Mouse (Mus musculus) midbrain, embryonic 16.5 days (tissue): ENCODE measurements at regions not wholly inside any gene's neighbourhood (a gene's known extent, or its start where the extent isn't known, plus 50 kb on each side); places are given as distances from the start of the nearest gene placed in this dataset.

Experiments
- ATAC-seq: fragments of 200-750 bp; cut with Nextera tagmentation; 2 replicates; pipeline ENCODE4 v1.8.0; 2017; ENCODE audit warnings: moderate TSS enrichment
- H3K27ac ChIP-seq: fragments of 300-500 bp; sonication (generic); 2 replicates; pipeline ENCODE4 v1.5.1; 2014; ENCODE audit warnings: mild to moderate bottlenecking, low read length, mixed read lengths
- H3K27me3 ChIP-seq: fragments of 300-500 bp; sonication (generic); 2 replicates; pipeline ENCODE4 v1.6.1; 2014; ENCODE audit warnings: low read depth, low read length, mixed read lengths; ENCODE audit not compliant: control insufficient read depth, insufficient read depth
- H3K36me3 ChIP-seq: fragments of 300-500 bp; sonication (generic); 2 replicates; pipeline ENCODE4 v1.6.1; 2014; ENCODE audit warnings: mild to moderate bottlenecking, low read length, moderate library complexity, mixed read lengths; ENCODE audit not compliant: control insufficient read depth, insufficient read depth
- H3K4me1 ChIP-seq: fragments of 300-500 bp; sonication (generic); 2 replicates; pipeline ENCODE4 v1.6.1; 2014; ENCODE audit warnings: mild to moderate bottlenecking, low read length, mixed read lengths; ENCODE audit not compliant: control insufficient read depth, insufficient read depth
- H3K4me2 ChIP-seq: fragments of 300-500 bp; sonication (generic); 2 replicates; pipeline ENCODE4 v1.6.1; 2014; ENCODE audit warnings: mild to moderate bottlenecking, low read length, mixed read lengths
- H3K4me3 ChIP-seq: fragments of 300-500 bp; sonication (generic); 2 replicates; pipeline ENCODE4 v1.5.1; 2014; ENCODE audit warnings: low read depth, mild to moderate bottlenecking, low read length, moderate library complexity, mixed read lengths
- H3K9ac ChIP-seq: fragments of 300-500 bp; sonication (generic); 2 replicates; pipeline ENCODE4 v1.6.1; 2014; ENCODE audit warnings: low read depth, low read length, mixed read lengths
- H3K9me3 ChIP-seq: fragments of 300-500 bp; sonication (generic); replicated peaks from 2 replicates; pipeline ENCODE4 v1.6.1; 2014; ENCODE audit warnings: mild to moderate bottlenecking, low read length, mixed read lengths; ENCODE audit not compliant: control insufficient read depth, poor library complexity, severe bottlenecking
- WGBS: fragments of 180-500 bp; shearing (Covaris S2); extraction: QIAGEN DNeasy Blood & Tissue Kit; methylation state at CpG from one replicate; pipeline ENCODE4 v1.1.7; 2014; 5-methylcytosine and 5-hydroxymethylcytosine counted together

GRCm38 (mm10) chr8:10716161-10716560 lies 292.1 kb downstream of the Irs2 start:
- WGBS, result 85% methylated on average over 5 of the region's 5 CpGs
- no peaks in the 10 kb centered on the region for H3K4me1 ChIP-seq
- no peaks in the 10 kb centered on the region for H3K9me3 ChIP-seq
- no peaks in the 10 kb centered on the region for H3K36me3 ChIP-seq
- no peak overlapping the region for H3K27ac ChIP-seq
- H3K4me3 ChIP-seq, result no peak overlapping the region
- no peak overlapping the region for H3K9ac ChIP-seq
- no peaks in the 10 kb centered on the region for H3K27me3 ChIP-seq
- ATAC-seq, result no peak
- H3K4me2 ChIP-seq, result no peak overlapping the region

DNA sequence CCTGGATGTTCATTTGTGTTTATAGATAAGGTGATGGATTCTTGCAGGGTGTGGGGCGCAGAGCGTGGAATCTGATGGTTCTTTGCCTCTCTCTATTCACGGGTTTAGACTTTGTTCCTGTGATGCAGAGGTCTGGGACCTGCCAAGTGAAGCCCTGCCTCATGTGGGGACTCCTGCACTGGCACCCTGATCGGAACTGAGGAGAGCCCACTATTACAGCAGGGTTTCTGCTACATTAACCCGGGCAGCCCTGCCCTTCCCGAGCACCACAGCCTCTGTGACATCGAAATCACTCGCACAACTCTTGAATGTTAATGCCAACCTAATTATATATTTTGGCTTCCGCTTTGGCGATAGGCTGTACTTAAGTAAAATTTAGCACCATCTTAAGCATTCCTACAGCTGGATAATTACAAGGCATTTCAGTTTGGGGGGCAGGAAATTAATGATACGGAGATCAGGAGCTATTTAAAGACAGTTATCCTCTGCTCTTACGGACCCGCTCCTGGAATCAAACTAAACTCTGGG lies 294.7 kb downstream of the Irs2 start:
- Histone ChIP-seq H3K4me3 (no peak overlapping the region), H3K27me3 (no peaks in the 10 kb centered on the region), H3K9me3 (no peaks in the 10 kb centered on the region), H3K36me3 (no peaks in the 10 kb centered on the region), H3K4me2 (no peak overlapping the region), H3K27ac (no peak overlapping the region), H3K9ac (no peak overlapping the region), H3K4me1 (no peaks in the 10 kb centered on the region)
- 74% methylated on average over 13 of the region's 13 CpGs for whole genome bisulfite sequencing
- no peak for ATAC-seq

DNA sequence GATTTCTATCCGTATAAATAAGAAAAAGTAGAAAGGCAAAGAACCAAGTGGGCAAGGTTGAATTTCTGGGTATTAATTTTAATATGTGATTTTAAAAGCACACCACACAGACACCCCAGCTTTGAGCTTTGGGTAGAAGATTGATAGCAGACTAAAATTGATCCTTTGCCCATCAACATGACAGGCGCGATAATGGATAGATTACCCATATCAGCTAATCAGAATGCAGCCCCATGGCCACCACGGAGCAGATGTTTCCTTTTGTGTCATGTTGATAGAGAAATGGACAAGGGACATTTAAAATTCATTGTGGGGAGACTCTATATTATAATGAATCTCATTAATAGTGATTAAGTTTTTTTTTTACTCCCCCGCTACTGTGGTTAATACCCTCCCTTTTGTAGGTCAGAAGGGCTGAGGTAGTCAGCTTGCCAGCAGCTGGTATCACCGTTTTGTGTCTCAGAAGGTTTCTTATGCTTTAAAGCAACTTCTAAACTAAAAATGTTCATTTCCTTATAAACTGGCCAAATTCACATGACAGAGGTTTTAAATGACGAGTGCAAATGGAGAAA lies 296.1 kb downstream of the Irs2 start:
- Histone ChIP-seq H3K9ac (no peak overlapping the region), H3K4me3 (no peak overlapping the region), H3K9me3 (no peaks in the 10 kb centered on the region), H3K27ac (no peak overlapping the region), H3K4me1 (no peaks in the 10 kb centered on the region), H3K27me3 (no peaks in the 10 kb centered on the region), H3K36me3 (no peaks in the 10 kb centered on the region), H3K4me2 (no peak overlapping the region)
- WGBS, result 41% methylated on average over 7 of the region's 7 CpGs
- ATAC-seq, result no peak

DNA sequence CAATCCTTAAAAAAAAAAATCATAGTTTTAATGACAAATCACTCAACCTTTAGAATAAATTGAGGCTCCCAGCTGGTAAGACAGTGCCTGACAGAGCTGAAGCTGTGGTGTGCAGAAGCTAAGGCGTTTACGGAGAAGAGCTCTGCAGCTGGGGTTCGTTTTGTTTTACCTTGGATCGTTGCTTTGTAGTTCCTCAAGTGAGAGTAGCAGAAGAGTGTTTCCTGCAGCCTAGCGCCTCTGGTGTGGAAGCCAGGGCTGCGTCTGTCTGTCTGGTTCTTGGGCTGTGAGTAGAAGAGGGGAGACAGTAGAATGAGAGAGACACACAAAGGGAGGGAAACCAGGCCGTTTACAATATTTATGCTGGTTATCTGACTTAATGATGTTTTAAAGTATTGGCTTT lies 296.8 kb downstream of the Irs2 start:
- no peak overlapping the region for H3K9ac ChIP-seq
- no peaks in the 10 kb centered on the region for H3K9me3 ChIP-seq
- no peak overlapping the region for H3K27ac ChIP-seq
- 66% methylated on average over 7 of the region's 7 CpGs for WGBS
- H3K4me3 ChIP-seq, result no peak overlapping the region
- H3K4me2 ChIP-seq, result no peak overlapping the region
- no peaks in the 10 kb centered on the region for H3K36me3 ChIP-seq
- H3K27me3 ChIP-seq, result no peaks in the 10 kb centered on the region
- H3K4me1 ChIP-seq, result no peaks in the 10 kb centered on the region
- no peak for ATAC-seq

DNA sequence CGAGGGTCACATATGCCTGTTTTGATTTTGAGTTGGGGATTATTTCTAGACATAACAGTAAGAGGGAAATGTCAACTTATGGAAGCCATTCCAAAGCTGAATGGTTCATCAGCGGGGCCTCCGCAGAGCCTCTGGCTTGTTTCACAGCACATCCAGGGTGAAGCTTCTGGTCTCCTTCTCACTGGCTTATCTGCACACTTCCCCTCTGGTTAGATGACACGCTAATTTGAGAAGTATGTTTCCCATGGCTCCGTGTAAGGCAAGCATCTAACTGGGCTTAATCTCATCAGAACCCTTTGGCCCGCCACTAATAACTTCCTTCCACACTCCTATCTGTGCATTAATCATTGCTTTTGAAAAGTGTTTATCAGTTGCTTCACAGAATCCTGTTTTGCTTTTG lies 299.7 kb downstream of the Irs2 start:
- no peaks in the 10 kb centered on the region for H3K4me1 ChIP-seq
- H3K4me3 ChIP-seq, result no peak overlapping the region
- H3K36me3 ChIP-seq, result no peaks in the 10 kb centered on the region
- 79% methylated on average over 6 of the region's 6 CpGs for WGBS
- no peak overlapping the region for H3K9ac ChIP-seq
- H3K9me3 ChIP-seq, result no peaks in the 10 kb centered on the region
- ATAC-seq, result no peak
- no peak overlapping the region for H3K4me2 ChIP-seq
- no peaks in the 10 kb centered on the region for H3K27me3 ChIP-seq
- no peak overlapping the region for H3K27ac ChIP-seq

DNA sequence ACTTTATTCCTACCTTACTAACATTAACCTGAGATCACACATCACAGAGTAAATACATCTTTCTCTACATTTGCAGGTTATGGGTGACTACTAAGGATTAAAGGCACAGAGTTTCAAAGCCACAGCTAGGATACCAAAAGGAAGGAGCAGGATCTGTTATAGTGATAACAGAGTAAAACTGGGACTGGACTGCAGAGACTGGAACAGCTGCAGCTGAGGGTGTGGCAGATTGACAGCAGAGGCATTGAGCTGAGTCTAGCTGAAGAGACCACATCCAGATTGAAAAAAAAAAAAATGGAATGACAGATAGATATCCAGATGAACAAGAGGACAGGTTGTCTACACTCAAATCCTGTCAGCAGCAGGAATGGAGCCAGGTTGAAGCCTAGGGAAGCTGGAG lies 301.1 kb downstream of the Irs2 start:
- no peak overlapping the region for H3K9ac ChIP-seq
- H3K27me3 ChIP-seq, result no peaks in the 10 kb centered on the region
- no peak overlapping the region for H3K4me2 ChIP-seq
- H3K27ac ChIP-seq, result no peak overlapping the region
- H3K4me3 ChIP-seq, result no peak overlapping the region
- ATAC-seq, result no peak
- H3K9me3 ChIP-seq, result no peaks in the 10 kb centered on the region
- H3K4me1 ChIP-seq, result 0 out of 2 replicates have a peak, but pooled peaks cover 3% of the 10 kb centered on the region
- H3K36me3 ChIP-seq, result no peaks in the 10 kb centered on the region

GRCm38 (mm10) chr8:10705909-10706308 lies 302.3 kb downstream of the Irs2 start:
- Histone ChIP-seq H3K4me2 (no peak overlapping the region), H3K4me3 (no peak overlapping the region), H3K4me1 (peaks cover 8% of the 10 kb centered on the region; the same call in 1 of the 2 replicates), H3K27ac (no peak overlapping the region), H3K9ac (no peak overlapping the region), H3K9me3 (no peaks in the 10 kb centered on the region), H3K36me3 (no peaks in the 10 kb centered on the region), H3K27me3 (no peaks in the 10 kb centered on the region)
- WGBS, result 66% methylated on average over 7 of the region's 7 CpGs
- ATAC-seq, result no peak

DNA sequence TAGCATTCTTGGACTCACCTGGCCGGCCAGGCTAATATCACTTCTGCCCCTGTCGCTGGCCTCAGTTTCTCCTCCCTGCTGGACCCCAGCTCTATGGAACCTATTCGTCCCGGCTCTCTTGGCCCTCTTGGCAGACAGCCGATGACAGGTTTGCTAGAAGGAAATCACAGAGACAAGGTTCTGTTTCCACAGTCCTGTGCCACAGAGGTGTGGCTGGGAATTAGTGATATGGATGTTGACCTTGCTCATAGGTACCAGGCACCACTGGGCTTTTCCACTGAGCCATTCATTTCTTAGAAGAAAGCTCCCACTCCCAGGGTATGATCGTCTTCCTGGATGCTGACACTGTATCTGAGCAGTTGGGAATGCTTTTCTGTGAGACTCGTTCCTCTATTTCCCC lies 305.5 kb downstream of the Irs2 start:
- Histone ChIP-seq H3K27ac (no peak overlapping the region), H3K9me3 (no peaks in the 10 kb centered on the region), H3K4me1 (peaks cover 10% of the 10 kb centered on the region), H3K27me3 (no peaks in the 10 kb centered on the region), H3K4me3 (no peak overlapping the region), H3K4me2 (no peak overlapping the region), H3K36me3 (no peaks in the 10 kb centered on the region), H3K9ac (no peak overlapping the region)
- no peak for ATAC-seq
- WGBS, result 95% methylated on average over 7 of the region's 7 CpGs

DNA sequence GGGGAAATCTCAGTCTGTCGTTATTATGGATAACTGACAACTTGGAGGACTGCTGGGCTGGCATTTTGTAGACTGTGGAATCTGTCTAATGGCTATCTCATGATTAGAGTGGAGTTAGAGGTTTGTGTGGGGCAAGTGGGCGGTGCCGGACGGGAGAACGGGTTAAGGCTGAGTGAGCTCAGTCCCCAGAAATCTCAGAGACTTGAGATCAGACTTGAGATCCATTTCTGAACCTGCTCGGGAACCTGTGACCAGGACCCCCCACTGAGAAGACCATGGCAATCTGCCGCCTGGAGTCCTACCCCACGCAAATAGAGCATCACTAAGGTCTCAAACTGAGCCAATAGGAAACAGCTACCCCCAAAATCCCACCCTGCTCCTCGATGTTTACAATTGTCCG lies 306.0 kb downstream of the Irs2 start:
- no peak overlapping the region for H3K27ac ChIP-seq

More for the DNA sequence above, 306.0 kb downstream of the Irs2 start:
- H3K27me3 ChIP-seq, result no peaks in the 10 kb centered on the region
- H3K4me3 ChIP-seq, result no peak overlapping the region
- no peaks in the 10 kb centered on the region for H3K36me3 ChIP-seq
- no peaks in the 10 kb centered on the region for H3K9me3 ChIP-seq
- no peak overlapping the region for H3K4me2 ChIP-seq
- ATAC-seq, result no peak
- H3K9ac ChIP-seq, result no peak overlapping the region
- 38% methylated on average over 10 of the region's 10 CpGs for WGBS
- H3K4me1 ChIP-seq, result peaks cover 10% of the 10 kb centered on the region
